Mouse (Mus musculus) naive thymus-derived CD4-positive, alpha-beta T cell, adult 2 months (primary cell): Measurements from ENCODE around the gene Isy1.

Experiments used
- DNase-seq: peaks from one replicate; pipeline ENCODE4 v3.0.0-alpha.2; 2011; ENCODE audit warnings: low read depth

Gene Isy1

GRCm38 (mm10) chr6:87802462-87802861 lies 36.1 kb downstream of the Isy1 start:
- no peak for DNase-seq

GRCm38 (mm10) chr6:87799576-87799975 lies 39.0 kb downstream of the Isy1 start:
- DNase-seq, result no peak

- no peak for DNase-seq
These were observed 41.3 kb downstream of the Isy1 start for GRCm38 (mm10) chr6:87797321-87797720.

- no peak for DNase-seq
These were observed 42.2 kb downstream of the Isy1 start for GRCm38 (mm10) chr6:87796251-87796880.

GRCm38 (mm10) chr6:87795385-87796150 lies 43.0 kb downstream of the Isy1 start:
- no peak for DNase-seq

- no peak for DNase-seq
These were observed 44.6 kb downstream of the Isy1 start for GRCm38 (mm10) chr6:87793821-87794510.

GRCm38 (mm10) chr6:87791826-87792225 lies 46.8 kb downstream of the Isy1 start:
- no peak for DNase-seq

GRCm38 (mm10) chr6:87790779-87791480 lies 47.7 kb downstream of the Isy1 start:
- no peak for DNase-seq

- DNase-seq, result no peak
These were observed 48.8 kb downstream of the Isy1 start for GRCm38 (mm10) chr6:87789791-87790190.

- no peak for DNase-seq
These were observed 49.6 kb downstream of the Isy1 start for GRCm38 (mm10) chr6:87788896-87789587.

- no peak for DNase-seq
These were observed 50.2 kb downstream of the Isy1 start for GRCm38 (mm10) chr6:87788266-87788895.

GRCm38 (mm10) chr6:87787108-87787890 lies 51.3 kb downstream of the Isy1 start:
- no peak for DNase-seq

- no peak for DNase-seq
These were observed 52.0 kb downstream of the Isy1 start for GRCm38 (mm10) chr6:87786621-87787020.

- no peak for DNase-seq
These were observed 54.6 kb downstream of the Isy1 start for GRCm38 (mm10) chr6:87784033-87784432.

GRCm38 (mm10) chr6:87780546-87781301 lies 57.9 kb downstream of the Isy1 start:
- no peak for DNase-seq

- DNase-seq, result no peak
These were observed 59.1 kb downstream of the Isy1 start for GRCm38 (mm10) chr6:87779174-87780165.

- DNase-seq, result no peak
These were observed 60.1 kb downstream of the Isy1 start for GRCm38 (mm10) chr6:87778294-87779173.
